Mouse (Mus musculus): ENCODE data around the gene Maz. TPM values are rescaled to one million over a fixed set of nuclear protein-coding genes. Genes with fewer than 3 reads are reported as not detected.
A peak's percentile ranks its signal among the peaks of the same experiment; 100 is the strongest.

Gene Maz
- polyA plus RNA-seq, 1 experiment from 2014 or later = 58.7 TPM

DNA sequence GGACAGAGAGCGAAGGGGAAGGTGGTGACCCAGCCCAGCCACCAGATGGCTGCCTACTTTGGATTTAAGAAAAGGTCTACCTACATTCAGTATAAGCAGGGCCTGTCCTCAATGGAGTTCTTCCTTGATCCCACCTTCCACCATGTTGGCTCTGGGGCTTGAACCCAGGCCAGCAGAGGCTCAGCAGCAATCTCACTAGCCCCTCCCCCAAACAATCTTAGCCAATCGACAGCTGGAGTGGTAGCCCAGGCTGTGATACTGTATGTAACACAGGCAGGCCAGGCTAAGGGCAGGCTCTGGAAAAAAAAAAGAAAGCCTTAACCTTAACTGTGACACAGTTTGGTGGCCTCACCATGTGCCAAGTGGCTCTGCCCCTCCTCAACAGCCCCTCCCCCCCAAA, 15.1 kb downstream of the Maz start:
- Histone ChIP-seq H3K27ac (no peak overlapping the region), H3K4me3 (replicated peaks; ENCODE audit: low read depth, low read length) (no peak overlapping the region), H3K4me1 (replicated peaks; ENCODE audit: insufficient read depth, low read length) (peaks cover 20% of the 10 kb centered on the region; the same call in 1 of the 2 replicates), H3K9me3 (replicated peaks; ENCODE audit: low read length) (no peaks in the 10 kb centered on the region), H3K9ac (ENCODE audit: low read depth, low read length) (no peak overlapping the region), H3K4me2 (ENCODE audit: low read length) (no peak overlapping the region), H3K36me3 (ENCODE audit: insufficient read depth, low read length) (0 out of 2 replicates have a peak, but pooled peaks cover 4% of the 10 kb centered on the region), H3K27me3 (ENCODE audit: insufficient read depth, low read length) (no peaks in the 10 kb centered on the region)
- TF ChIP-seq CTCF (IDR thresholded peaks at IDR 0.05; ENCODE audit: low read depth) = peak; percentile 20; the same call in 1 of the 2 replicates
- DNase-seq (ENCODE audit: low spot score) (no peak), ATAC-seq (replicated peaks; ENCODE audit: low FRiP score, low read depth) (no peak)
- 82% methylated on average over 2 of the region's 2 CpGs for WGBS

DNA sequence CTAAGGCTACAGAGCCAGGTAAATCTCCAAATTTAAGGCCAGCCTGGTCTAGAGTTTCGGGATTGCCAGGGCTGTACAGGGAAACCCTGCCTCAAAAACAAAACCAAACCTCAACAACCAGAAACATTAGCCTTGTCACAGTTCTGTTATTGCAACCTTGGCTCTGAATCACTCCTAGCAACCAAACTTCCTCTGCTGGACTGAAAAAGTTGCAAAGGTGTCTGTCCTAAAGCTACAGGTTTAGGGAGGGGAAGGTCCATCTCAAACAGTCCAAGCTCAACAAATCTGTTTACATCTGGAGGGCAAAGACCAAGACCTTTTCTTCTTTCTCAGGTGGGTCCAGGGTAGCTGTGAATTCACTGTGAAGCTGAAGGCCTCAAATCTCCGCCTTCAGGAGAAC, 15.8 kb downstream of the Maz start:
- TF ChIP-seq CTCF (IDR thresholded peaks at IDR 0.05; ENCODE audit: low read depth) = no peak
- no peak overlapping the region for H3K4me2 ChIP-seq (ENCODE audit: low read length)
- no peak overlapping the region for H3K27ac ChIP-seq
- WGBS = 91% methylated on average over 2 of the region's 2 CpGs
- H3K27me3 ChIP-seq (ENCODE audit: insufficient read depth, low read length) = no peaks in the 10 kb centered on the region
- no peak for DNase-seq (ENCODE audit: low spot score)
- no peak overlapping the region for H3K4me3 ChIP-seq (replicated peaks; ENCODE audit: low read depth, low read length)
- H3K9me3 ChIP-seq (replicated peaks; ENCODE audit: low read length) = no peaks in the 10 kb centered on the region
- peaks cover 20% of the 10 kb centered on the region; the same call in 1 of the 2 replicates for H3K4me1 ChIP-seq (replicated peaks; ENCODE audit: insufficient read depth, low read length)
- no peak for ATAC-seq (replicated peaks; ENCODE audit: low FRiP score, low read depth)
- H3K9ac ChIP-seq (ENCODE audit: low read depth, low read length) = no peak overlapping the region
- 0 out of 2 replicates have a peak, but pooled peaks cover 4% of the 10 kb centered on the region for H3K36me3 ChIP-seq (ENCODE audit: insufficient read depth, low read length)

DNA sequence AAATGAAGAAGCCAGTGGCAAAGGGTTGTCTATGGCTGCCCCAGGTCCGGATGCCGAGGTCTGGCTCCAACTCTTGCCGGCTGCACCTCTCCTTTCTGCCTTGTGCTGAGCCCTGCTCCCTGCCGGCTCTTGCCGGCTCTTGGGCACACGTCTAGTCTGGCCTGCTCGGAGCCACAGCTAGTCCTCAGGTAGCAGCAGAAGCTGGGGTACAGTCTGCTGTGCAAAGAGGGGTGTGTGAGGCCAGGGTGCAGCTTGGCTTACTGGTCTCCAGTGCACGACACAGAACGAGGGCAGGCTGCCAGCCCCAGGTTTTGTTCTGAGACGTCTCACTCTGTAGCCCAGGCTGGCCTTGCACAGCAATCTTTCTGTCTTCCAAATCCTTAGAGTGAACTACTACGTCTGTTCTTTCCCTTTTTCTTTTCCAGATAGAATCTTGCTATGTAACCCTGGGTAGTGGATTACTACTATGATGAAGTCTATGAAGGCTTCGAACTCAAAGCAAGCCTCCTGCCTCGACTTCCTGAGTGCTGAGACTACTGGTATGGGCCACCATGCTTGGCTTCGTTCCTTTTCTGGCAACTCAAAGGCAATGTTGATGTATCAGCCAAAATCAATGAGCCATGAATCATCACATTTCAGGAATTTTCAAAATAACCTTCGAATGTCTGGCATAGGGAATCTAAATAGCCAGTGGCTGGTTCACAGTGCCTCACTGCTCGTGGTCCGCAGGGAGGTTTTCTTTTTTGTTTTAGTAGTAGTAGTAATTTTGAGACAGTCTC, 17.3 kb downstream of the Maz start:
- Histone ChIP-seq H3K9ac (ENCODE audit: low read depth, low read length) (peak overlapping the region; percentile 56; the same call in 1 of the 2 replicates), H3K4me2 (ENCODE audit: low read length) (no peak overlapping the region), H3K27me3 (ENCODE audit: insufficient read depth, low read length) (no peaks in the 10 kb centered on the region), H3K9me3 (replicated peaks; ENCODE audit: low read length) (no peaks in the 10 kb centered on the region), H3K27ac (peak overlapping the region; percentile 83), H3K36me3 (ENCODE audit: insufficient read depth, low read length) (0 out of 2 replicates have a peak, but pooled peaks cover 4% of the 10 kb centered on the region), H3K4me3 (replicated peaks; ENCODE audit: low read depth, low read length) (no peak overlapping the region), H3K4me1 (replicated peaks; ENCODE audit: insufficient read depth, low read length) (peaks cover 16% of the 10 kb centered on the region; the same call in 1 of the 2 replicates)
- DNase-seq (ENCODE audit: low spot score) = no peak
- WGBS = 73% methylated on average over 17 of the region's 17 CpGs
- TF ChIP-seq CTCF (IDR thresholded peaks at IDR 0.05; ENCODE audit: low read depth) = no peak
- ATAC-seq (replicated peaks; ENCODE audit: low FRiP score, low read depth) = no peak

DNA sequence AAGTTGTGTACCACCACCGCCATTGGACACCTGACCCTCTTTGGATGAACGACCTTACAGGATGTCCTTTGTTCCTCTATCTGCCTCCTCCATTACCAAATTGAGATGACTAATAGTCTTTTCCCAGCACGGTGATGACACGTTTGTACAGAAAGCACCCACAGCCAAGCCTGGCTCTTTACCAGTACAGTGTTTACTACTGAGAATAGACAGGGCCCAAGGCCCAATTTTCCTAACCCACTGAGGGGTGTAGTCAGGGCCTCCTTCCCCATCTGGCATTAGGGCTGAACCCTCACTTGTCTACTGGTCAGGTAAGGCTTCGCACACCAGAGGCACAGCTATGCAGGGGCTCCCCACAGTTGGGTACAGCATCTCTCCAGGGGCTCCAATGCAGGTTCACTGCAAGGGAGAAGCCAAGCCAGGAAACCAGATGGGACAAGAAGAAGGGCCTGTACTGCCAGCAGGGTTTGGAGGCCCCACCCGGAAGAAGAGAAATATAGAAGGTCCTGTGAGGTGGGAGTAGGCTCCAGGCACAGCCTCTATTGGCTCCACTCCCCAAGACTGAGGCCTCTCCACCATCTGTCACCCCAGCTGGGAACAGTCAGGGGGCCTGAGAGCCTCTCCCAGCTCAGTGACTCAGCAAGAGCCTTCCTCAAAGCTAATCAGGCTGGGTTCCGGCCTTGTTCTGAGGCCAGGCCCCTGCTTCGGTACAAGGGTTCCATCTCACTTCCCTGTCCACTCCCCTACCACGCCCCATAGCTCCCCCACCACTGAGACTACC, 18.4 kb downstream of the Maz start:
- no peak for TF ChIP-seq CTCF (IDR thresholded peaks at IDR 0.05; ENCODE audit: low read depth)
- no peak overlapping the region for H3K4me2 ChIP-seq (ENCODE audit: low read length)
- H3K9ac ChIP-seq (ENCODE audit: low read depth, low read length) = peak overlapping the region; percentile 56; the same call in 1 of the 2 replicates
- peak; percentile 86 for ATAC-seq (replicated peaks; ENCODE audit: low FRiP score, low read depth)
- no peaks in the 10 kb centered on the region for H3K9me3 ChIP-seq (replicated peaks; ENCODE audit: low read length)
- peaks cover 11% of the 10 kb centered on the region; the same call in 1 of the 2 replicates for H3K4me1 ChIP-seq (replicated peaks; ENCODE audit: insufficient read depth, low read length)
- H3K27me3 ChIP-seq (ENCODE audit: insufficient read depth, low read length) = no peaks in the 10 kb centered on the region
- no peak overlapping the region for H3K4me3 ChIP-seq (replicated peaks; ENCODE audit: low read depth, low read length)
- 33% methylated on average over 9 of the region's 9 CpGs for WGBS
- peak; percentile 89 for DNase-seq (ENCODE audit: low spot score)
- 0 out of 2 replicates have a peak, but pooled peaks cover 3% of the 10 kb centered on the region for H3K36me3 ChIP-seq (ENCODE audit: insufficient read depth, low read length)
- H3K27ac ChIP-seq = peak overlapping the region; percentile 83

DNA sequence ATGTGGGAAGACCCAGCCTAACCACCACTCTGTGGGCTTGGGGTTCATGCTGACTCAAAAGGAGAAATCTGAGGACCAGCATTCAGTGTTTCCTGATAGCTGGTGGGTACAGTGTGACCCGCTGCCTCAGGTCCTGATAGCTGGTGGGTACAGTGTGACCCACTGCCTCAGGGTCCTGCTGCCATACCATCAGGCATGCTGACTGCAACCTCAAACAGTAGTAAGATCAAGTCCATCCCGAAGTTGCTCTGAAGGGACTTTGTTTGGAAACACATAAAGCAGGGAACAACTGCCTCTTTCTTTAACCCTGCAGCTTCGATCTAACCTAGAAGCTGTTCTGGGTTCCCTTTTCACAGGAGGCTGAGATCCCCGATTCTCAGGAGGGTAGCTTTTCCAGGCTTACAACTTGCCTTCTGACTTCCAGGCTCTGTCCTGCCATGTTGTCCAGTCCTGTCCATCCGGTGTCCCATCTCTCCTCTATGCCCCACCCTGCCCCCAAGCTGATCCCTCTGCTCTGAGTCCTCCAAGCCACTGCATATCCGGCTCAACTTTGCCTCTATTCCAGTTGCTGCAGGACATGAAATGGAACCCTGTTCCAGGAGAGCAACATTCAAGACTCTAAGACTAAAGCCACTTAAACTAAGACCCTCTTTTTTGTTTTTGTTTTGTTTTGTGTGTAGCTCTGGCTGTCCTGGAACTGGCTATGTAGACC, 19.4 kb downstream of the Maz start:
- H3K4me1 ChIP-seq (replicated peaks; ENCODE audit: insufficient read depth, low read length) = peaks cover 9% of the 10 kb centered on the region; the same call in 1 of the 2 replicates
- H3K4me2 ChIP-seq (ENCODE audit: low read length) = no peak overlapping the region
- ATAC-seq (replicated peaks; ENCODE audit: low FRiP score, low read depth) (no peak), DNase-seq (ENCODE audit: low spot score) (no peak)
- H3K27me3 ChIP-seq (ENCODE audit: insufficient read depth, low read length) = no peaks in the 10 kb centered on the region
- 80% methylated on average over 6 of the region's 6 CpGs for WGBS
- no peaks in the 10 kb centered on the region for H3K9me3 ChIP-seq (replicated peaks; ENCODE audit: low read length)
- no peak overlapping the region for H3K4me3 ChIP-seq (replicated peaks; ENCODE audit: low read depth, low read length)
- H3K9ac ChIP-seq (ENCODE audit: low read depth, low read length) = no peak overlapping the region
- no peak for TF ChIP-seq CTCF (IDR thresholded peaks at IDR 0.05; ENCODE audit: low read depth)
- H3K36me3 ChIP-seq (ENCODE audit: insufficient read depth, low read length) = no peaks in the 10 kb centered on the region
- no peak overlapping the region for H3K27ac ChIP-seq

All from kidney, postnatal 0 days (tissue).